In genomic region chr19:53638041-53638440, GRCm38 (mm10) we compare ENCODE assay signal across 16 mouse cellular contexts. TPM values are rescaled to one million over a fixed set of nuclear protein-coding genes. Genes with fewer than 3 reads are reported as not detected.
DNase-seq lines count a peak whose midpoint lies in the region; ATAC-seq and TF ChIP-seq lines count a peak whose summit lies in the region.
"Had no signal": no experiment of that assay in that cellular context is flagged by ENCODE, and none has a peak within 500 bp of the region (broad histone marks: within the 10 kb centered on the region; RNA-seq: fewer than 3 reads in every experiment).

No protein-coding gene starts in this region.

- no peak for DNase-seq in layer of hippocampus, adult 2 months (ENCODE audit: low spot score in 2 of 2)
- no peak for DNase-seq in layer of hippocampus, postnatal 14 days (ENCODE audit: low spot score in 2 of 2)
- DNase-seq in A20 (ENCODE audit: low read depth, low spot score), result peak; percentile 39
- peak; percentile 34 for DNase-seq in brain, adult 2 months (ENCODE audit: low read depth, low spot score)
- no peak for DNase-seq in spleen, postnatal 36 days (ENCODE audit: low spot score in 2 of 2)
- DNase-seq in Muller cell, postnatal 12 days (ENCODE audit: inconsistent ontology term), result no peak
- no peak for DNase-seq in adrenal gland, postnatal 4 days (ENCODE audit: low spot score in 2 of 2)
- DNase-seq: embryo, embryonic 11 days; kidney, adult 2 months; layer of hippocampus, postnatal 36 days; lung, adult 2 months; right cerebral cortex, postnatal 25 days had no signal

- peak; percentile 43 for ATAC-seq in CD4-positive, CD25-positive, alpha-beta regulatory T cell, adult 4 months
- ATAC-seq: activated CD4-positive, CD25-positive, alpha-beta regulatory T cell, adult 4 months had no signal

- no peak overlapping the region for H3K27ac ChIP-seq in layer of hippocampus, adult 2 months
- H3K27ac ChIP-seq: midbrain, embryonic 12.5 days; stomach, embryonic 15.5 days had no signal

- no peak overlapping the region for H3K4me3 ChIP-seq in layer of hippocampus, adult 2 months
- H3K4me3 ChIP-seq: midbrain, embryonic 12.5 days; stomach, embryonic 15.5 days had no signal

- peak; percentile 72 for TF ChIP-seq CTCF in layer of hippocampus, adult 2 months (conservative IDR thresholded peaks at IDR 0.05)

RNA-seq across cellular contexts. Expression of gene Smc3, which starts 37.8 kb away (rescaled TPM):
- total RNA-seq in layer of hippocampus, adult 2 months (2021), result 10 to 100 TPM; 44.7 to 49.4 TPM
- total RNA-seq in layer of hippocampus, postnatal 14 days (2021), result 10 to 100 TPM; 34.8 to 37.3 TPM
- polyA plus RNA-seq in CD4-positive, CD25-positive, alpha-beta regulatory T cell, adult 4 months (2017; shearing (Covaris generic)), result 10 to 100 TPM; 38.9 to 40.8 TPM
- total RNA-seq in adrenal gland, postnatal 4 days (2021), result 10 to 100 TPM; 49.4 to 55.9 TPM

RNA-seq across cellular contexts. Expression of gene Rbm20, which starts 39.1 kb away (rescaled TPM):
- 1 to 10 TPM; 2.3 to 3.3 TPM for total RNA-seq in layer of hippocampus, adult 2 months (2021)
- total RNA-seq in layer of hippocampus, postnatal 14 days (2021), result 1 to 10 TPM; 3.1 TPM
- under 1 TPM; 0.17 to 0.32 TPM for polyA plus RNA-seq in CD4-positive, CD25-positive, alpha-beta regulatory T cell, adult 4 months (2017; shearing (Covaris generic))
- total RNA-seq in adrenal gland, postnatal 4 days (2021), result 1 to 10 TPM; 2.7 to 4.0 TPM

RNA-seq across cellular contexts. Expression of gene Nutf2-ps1, which starts 49.2 kb away (rescaled TPM):
- 10 to 100 TPM; 23.6 to 36.0 TPM for total RNA-seq in layer of hippocampus, adult 2 months (2021)
- total RNA-seq in layer of hippocampus, postnatal 14 days (2021), result 10 to 100 TPM; 29.8 to 45.3 TPM
- polyA plus RNA-seq in CD4-positive, CD25-positive, alpha-beta regulatory T cell, adult 4 months (2017; shearing (Covaris generic)), result 100 to 1,000 TPM; 158 to 191 TPM
- 10 to 100 TPM; 88.1 to 98.9 TPM for total RNA-seq in adrenal gland, postnatal 4 days (2021)

Comparison
In these comparisons a context has a peak if more than half of its experiments do, and no peak if none do; other contexts are left out.
1. DNase-seq: peak in A20 (single experiment) and brain, adult 2 months (single experiment); none in layer of hippocampus, adult 2 months (0 of 2), layer of hippocampus, postnatal 14 days (0 of 2), spleen, postnatal 36 days (0 of 2), Muller cell, postnatal 12 days (single experiment) and adrenal gland, postnatal 4 days (0 of 2).